Mouse (Mus musculus) intestine, embryonic 16.5 days (tissue): ENCODE measurements around the gene Tuba4a. TPM values are rescaled to one million over a fixed set of nuclear protein-coding genes. Genes with fewer than 3 reads are reported as not detected.

Source experiments
- ATAC-seq: fragments of 200-750 bp; cut with Nextera tagmentation; 2 replicates; pipeline ENCODE4 v1.8.0; 2017; ENCODE audit warnings: moderate TSS enrichment, moderate library complexity
- H3K27ac ChIP-seq: fragments of 300-500 bp; sonication (generic); 2 replicates; pipeline ENCODE4 v1.5.1; 2014; ENCODE audit warnings: mild to moderate bottlenecking, low read length
- H3K27me3 ChIP-seq: fragments of 300-500 bp; sonication (generic); replicated peaks from 2 replicates; pipeline ENCODE4 v1.6.1; 2014; ENCODE audit warnings: low read length, control low read depth, mixed read lengths; ENCODE audit not compliant: control insufficient read depth, insufficient read depth
- H3K36me3 ChIP-seq: fragments of 300-500 bp; sonication (generic); 2 replicates; pipeline ENCODE4 v1.6.1; 2014; ENCODE audit warnings: low read length, control low read depth; ENCODE audit not compliant: control insufficient read depth, insufficient read depth
- H3K4me1 ChIP-seq: fragments of 300-500 bp; sonication (generic); 2 replicates; pipeline ENCODE4 v1.6.1; 2014; ENCODE audit warnings: low read length, control low read depth, mixed read lengths; ENCODE audit not compliant: control insufficient read depth, insufficient read depth
- H3K4me2 ChIP-seq: fragments of 300-500 bp; sonication (generic); 2 replicates; pipeline ENCODE4 v1.6.1; 2014; ENCODE audit warnings: low read depth, low read length, control low read depth
- H3K4me3 ChIP-seq: fragments of 300-500 bp; sonication (generic); 2 replicates; pipeline ENCODE4 v1.5.1; 2014; ENCODE audit warnings: mild to moderate bottlenecking, low read length
- H3K9ac ChIP-seq: fragments of 300-500 bp; sonication (generic); 2 replicates; pipeline ENCODE4 v1.6.1; 2014; ENCODE audit warnings: low read depth, low read length
- H3K9me3 ChIP-seq: fragments of 300-500 bp; sonication (generic); 2 replicates; pipeline ENCODE4 v1.6.1; 2016; ENCODE audit warnings: low read length, control low read depth; ENCODE audit not compliant: control insufficient read depth
- WGBS: fragments of 180-500 bp; shearing (Covaris S2); extraction: QIAGEN DNeasy Blood & Tissue Kit; methylation state at CpG from one replicate; pipeline ENCODE4 v1.1.7; 2014; 5-methylcytosine and 5-hydroxymethylcytosine counted together
- polyA plus RNA-seq: library from polyadenylated mRNA; unstranded; fragments of >200 nt; fragmentation: Nextera tagmentation; extraction: Ambion mirVana; gene quantifications from 2 replicates; pipeline ENCODE4 v1.2.1, GENCODE M21; 2015

Gene Tuba4a
- polyA plus RNA-seq, 1 experiment from 2014 or later: 151 TPM

DNA sequence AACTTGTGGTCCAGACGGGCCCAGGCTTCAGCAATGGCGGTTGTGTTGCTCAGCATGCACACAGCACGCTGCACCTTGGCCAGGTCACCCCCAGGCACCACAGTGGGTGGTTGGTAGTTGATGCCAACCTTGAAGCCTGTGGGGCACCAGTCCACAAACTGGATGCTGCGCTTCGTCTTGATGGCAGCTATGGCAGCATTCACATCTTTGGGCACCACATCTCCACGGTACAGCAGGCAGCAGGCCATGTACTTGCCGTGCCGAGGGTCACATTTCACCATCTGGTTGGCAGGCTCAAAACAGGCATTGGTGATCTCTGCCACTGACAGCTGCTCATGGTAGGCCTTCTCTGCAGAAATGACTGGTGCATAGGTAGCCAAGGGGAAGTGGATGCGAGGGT is 3.9 kb downstream of the Tuba4a start:
- peaks cover 19% of the 10 kb centered on the region; the same call in 1 of the 2 replicates for H3K27me3 ChIP-seq
- H3K4me3 ChIP-seq: no peak overlapping the region
- H3K9ac ChIP-seq: no peak overlapping the region
- H3K9me3 ChIP-seq: no peaks in the 10 kb centered on the region
- H3K4me1 ChIP-seq: peaks cover 53% of the 10 kb centered on the region
- 92% methylated on average over 9 of the region's 9 CpGs for WGBS
- H3K36me3 ChIP-seq: peaks cover 21% of the 10 kb centered on the region
- no peak overlapping the region for H3K27ac ChIP-seq
- no peak overlapping the region for H3K4me2 ChIP-seq
- ATAC-seq: no peak

DNA sequence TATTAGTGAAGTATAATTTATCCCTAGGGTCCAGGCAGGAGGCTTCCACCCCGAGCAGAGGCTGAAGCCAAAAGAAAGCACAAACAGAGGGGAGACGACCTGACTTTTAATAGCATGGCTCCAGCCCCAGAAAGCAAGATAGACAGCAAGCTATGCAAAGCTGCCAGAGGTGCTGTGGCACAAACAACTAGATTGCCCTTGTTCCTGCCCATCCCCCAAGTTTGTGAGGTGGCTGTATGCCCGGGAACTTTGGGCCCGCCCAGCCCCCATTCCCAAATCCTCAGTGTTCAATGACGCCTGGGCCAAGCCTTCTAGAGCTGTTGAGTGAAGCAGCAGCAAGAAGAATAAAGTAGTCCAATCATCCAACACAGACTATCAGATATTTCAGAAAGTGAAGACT is 4.8 kb downstream of the Tuba4a start:
- H3K9ac ChIP-seq: no peak overlapping the region
- ATAC-seq: no peak
- 55% methylated on average over 5 of the region's 5 CpGs for WGBS

DNA sequence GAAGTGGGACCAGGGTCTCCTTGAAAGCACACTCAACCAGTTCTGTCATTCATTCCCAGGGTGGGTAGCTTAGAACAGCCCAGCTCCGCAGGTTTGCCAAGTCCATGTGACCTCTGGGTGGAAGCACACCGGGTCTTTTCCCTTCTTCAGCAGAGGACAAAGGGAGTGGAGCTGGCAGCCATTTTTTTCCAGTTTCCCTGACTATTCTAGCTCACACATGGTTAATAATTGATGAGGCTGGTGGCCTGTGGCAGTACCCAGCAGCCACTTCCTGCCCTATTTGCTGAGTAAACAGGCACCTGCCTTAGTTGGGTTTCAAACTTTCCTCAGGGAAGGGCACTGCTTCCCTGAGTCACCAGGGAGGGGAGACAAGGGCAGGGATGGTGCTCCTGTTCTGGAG is 5.2 kb downstream of the Tuba4a start:
- H3K9ac ChIP-seq: peak overlapping the region; percentile 34; the same call in 1 of the 2 replicates
- peak overlapping the region; percentile 14; the same call in 1 of the 2 replicates for H3K4me2 ChIP-seq
- no peaks in the 10 kb centered on the region for H3K9me3 ChIP-seq
- peak overlapping the region; percentile 89 for H3K27ac ChIP-seq
- peaks cover 7% of the 10 kb centered on the region; the same call in 1 of the 2 replicates for H3K27me3 ChIP-seq
- peaks cover 21% of the 10 kb centered on the region for H3K36me3 ChIP-seq
- peak; percentile 62 for ATAC-seq
- H3K4me3 ChIP-seq: peak overlapping the region; percentile 13; the same call in 1 of the 2 replicates
- H3K4me1 ChIP-seq: peaks cover 56% of the 10 kb centered on the region
- 41% methylated on average over 2 of the region's 2 CpGs for WGBS

More for the DNA sequence above, 4.8 kb downstream of the Tuba4a start:
- no peaks in the 10 kb centered on the region for H3K9me3 ChIP-seq
- H3K27me3 ChIP-seq: peaks cover 11% of the 10 kb centered on the region; the same call in 1 of the 2 replicates
- H3K27ac ChIP-seq: peak overlapping the region; percentile 89
- 0 out of 2 replicates have a peak overlapping the region, but pooled peaks have one; percentile 16 for H3K4me2 ChIP-seq
- peaks cover 21% of the 10 kb centered on the region for H3K36me3 ChIP-seq
- peaks cover 57% of the 10 kb centered on the region for H3K4me1 ChIP-seq
- no peak overlapping the region for H3K4me3 ChIP-seq

DNA sequence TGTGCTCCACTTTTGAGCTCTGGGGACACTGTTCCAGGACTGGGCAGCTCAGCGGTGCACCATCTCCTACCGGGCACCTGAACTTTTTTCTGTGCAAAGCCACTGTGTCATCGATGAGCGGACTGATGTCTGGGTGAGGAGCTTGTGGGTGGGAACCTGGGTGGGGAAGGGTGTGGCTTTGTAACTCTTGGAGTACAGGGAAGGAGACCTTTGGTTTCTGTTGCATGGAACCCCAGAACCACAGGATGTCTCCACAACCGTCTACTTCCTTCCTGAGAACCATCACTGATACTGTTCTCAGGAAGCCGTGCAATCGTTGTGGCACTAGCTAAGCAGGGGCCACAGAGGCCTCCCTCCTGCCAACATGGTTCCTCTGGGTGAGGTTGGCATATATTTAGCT is 6.6 kb downstream of the Tuba4a start:
- ATAC-seq: peak; percentile 3; the same call in 1 of the 2 replicates
- no peak overlapping the region for H3K9ac ChIP-seq
- H3K4me2 ChIP-seq: 0 out of 2 replicates have a peak overlapping the region, but pooled peaks have one; percentile 8
- peaks cover 21% of the 10 kb centered on the region for H3K36me3 ChIP-seq
- no peak overlapping the region for H3K4me3 ChIP-seq
- H3K27me3 ChIP-seq: no peaks in the 10 kb centered on the region
- H3K27ac ChIP-seq: peak overlapping the region; percentile 89; the same call in 1 of the 2 replicates
- WGBS: 75% methylated on average over 7 of the region's 7 CpGs
- peaks cover 60% of the 10 kb centered on the region for H3K4me1 ChIP-seq
- H3K9me3 ChIP-seq: no peaks in the 10 kb centered on the region

DNA sequence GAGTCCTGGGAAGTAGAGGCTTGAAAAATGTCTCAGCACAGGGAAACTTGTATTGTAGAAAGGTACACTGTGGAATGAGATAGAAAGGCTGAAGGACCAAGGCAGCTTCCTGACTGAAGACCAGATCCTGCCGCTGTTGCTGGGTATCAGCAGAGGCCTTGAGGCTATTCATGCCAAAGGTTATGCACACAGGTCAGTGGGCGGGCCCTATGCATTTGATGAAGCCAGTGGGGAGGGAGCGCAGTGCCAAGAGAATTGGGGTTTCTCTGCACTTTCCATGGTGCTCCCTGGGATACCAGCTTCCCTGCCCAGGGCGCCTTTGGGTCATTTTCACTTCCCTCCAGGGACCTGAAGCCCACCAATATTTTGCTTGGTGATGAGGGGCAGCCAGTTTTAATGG is 7.1 kb downstream of the Tuba4a start:
- H3K4me3 ChIP-seq: no peak overlapping the region
- no peak overlapping the region for H3K27ac ChIP-seq
- 0 out of 2 replicates have a peak overlapping the region, but pooled peaks have one; percentile 8 for H3K4me2 ChIP-seq
- peaks cover 21% of the 10 kb centered on the region for H3K36me3 ChIP-seq
- no peaks in the 10 kb centered on the region for H3K27me3 ChIP-seq
- peaks cover 57% of the 10 kb centered on the region for H3K4me1 ChIP-seq
- H3K9me3 ChIP-seq: no peaks in the 10 kb centered on the region
- no peak for ATAC-seq
- H3K9ac ChIP-seq: no peak overlapping the region
- 61% methylated on average over 4 of the region's 4 CpGs for whole genome bisulfite sequencing

DNA sequence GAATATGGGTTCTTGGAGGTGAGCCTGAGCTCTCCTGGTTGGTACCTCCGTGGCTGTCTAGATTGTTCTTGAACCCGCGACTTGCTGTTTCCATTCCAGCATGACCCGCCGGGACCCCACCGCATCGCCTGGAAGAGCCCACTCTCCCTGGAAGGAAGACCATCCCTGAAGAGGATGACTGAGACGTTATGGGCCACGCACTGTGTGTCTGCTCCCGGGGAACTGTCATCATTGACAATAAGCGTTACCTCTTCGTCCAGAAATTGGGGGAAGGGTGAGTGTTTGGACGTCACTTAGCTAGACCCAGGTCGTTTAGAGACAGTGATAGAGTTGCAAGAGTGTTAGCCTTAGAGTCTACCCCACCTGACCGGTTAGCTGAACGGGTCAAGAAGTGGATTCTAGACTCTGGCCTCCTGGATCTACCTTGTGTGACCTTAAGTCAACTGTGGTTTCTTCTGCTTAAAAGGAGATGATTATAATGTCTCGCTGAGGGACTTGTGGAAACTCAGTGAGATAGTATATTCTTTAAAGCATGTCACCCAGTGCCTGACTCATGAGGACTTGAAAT is 8.4 kb downstream of the Tuba4a start:
- 10% methylated on average over 17 of the region's 17 CpGs for WGBS
- H3K27ac ChIP-seq: 0 out of 2 replicates have a peak overlapping the region, but pooled peaks have one; percentile 42
- H3K4me1 ChIP-seq: peaks cover 55% of the 10 kb centered on the region
- H3K9ac ChIP-seq: peak overlapping the region; percentile 96
- H3K4me3 ChIP-seq: peak overlapping the region; percentile 90
- no peaks in the 10 kb centered on the region for H3K9me3 ChIP-seq
- no peak for ATAC-seq
- peak overlapping the region; percentile 87 for H3K4me2 ChIP-seq
- no peaks in the 10 kb centered on the region for H3K27me3 ChIP-seq
- peaks cover 21% of the 10 kb centered on the region for H3K36me3 ChIP-seq

DNA sequence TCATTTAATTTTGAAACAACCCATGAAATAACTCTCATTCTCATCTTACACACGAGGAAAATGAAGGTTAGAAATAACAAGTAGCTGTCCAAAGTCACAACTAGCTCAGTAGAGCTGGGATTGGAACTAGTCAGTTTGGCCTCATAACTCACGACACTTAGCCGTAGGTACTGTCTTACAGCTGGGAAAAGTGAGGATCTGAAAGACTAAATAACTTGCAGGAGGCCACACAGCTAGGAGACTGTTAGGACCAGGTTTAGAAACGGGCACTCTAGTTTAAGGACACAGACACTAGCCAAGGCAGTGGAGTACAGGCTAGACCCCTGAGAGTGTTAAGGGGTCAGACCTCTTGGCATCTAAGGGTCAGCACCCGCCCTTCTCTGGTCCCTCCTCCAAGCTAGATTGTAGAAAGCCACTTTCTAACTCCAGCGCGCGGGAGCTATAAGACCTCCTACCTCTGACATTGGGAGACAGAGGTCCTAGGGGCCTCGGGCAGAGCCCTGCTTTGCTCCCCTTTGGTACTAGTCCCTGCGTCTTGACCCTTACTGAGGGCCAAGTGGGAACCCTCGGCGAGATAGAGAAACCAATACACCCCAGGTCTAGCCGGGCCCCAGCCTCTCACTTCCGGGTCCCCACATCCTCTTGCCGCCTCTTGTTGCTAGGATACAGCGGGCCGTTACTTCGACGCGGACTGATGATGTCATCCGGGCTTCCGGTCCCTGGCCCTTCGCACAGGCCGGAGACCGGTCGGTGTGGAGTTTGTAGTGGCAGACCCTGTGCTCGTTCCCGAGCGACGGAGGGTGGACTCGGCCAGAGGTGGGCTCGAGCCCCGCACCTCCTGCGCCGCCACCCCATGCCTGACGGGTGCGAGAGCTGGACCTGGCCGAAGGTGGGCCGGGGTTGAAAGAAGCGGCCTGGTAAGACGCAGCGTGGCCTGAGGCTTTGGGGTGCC is 9.3 kb downstream of the Tuba4a start, which contains the start of the genes Glb1l and Stk16:
Gene Glb1l (minus strand): TSS at position 678 of the 952 bp plus-strand sequence.
Gene Stk16 (plus strand): TSS at position 703 of the 952 bp plus-strand sequence.
- peak within 1 kb of the TSS; percentile 87 for H3K4me2 ChIP-seq
- peak within 1 kb of the TSS; percentile 90 for H3K4me3 ChIP-seq
- H3K9me3 ChIP-seq: no peaks in the 10 kb centered on the region
- peaks cover 55% of the 10 kb centered on the region for H3K4me1 ChIP-seq
- ATAC-seq: peak; percentile 86
- H3K9ac ChIP-seq: peak within 1 kb of the TSS; percentile 96
- WGBS: 5% methylated on average over 42 of the region's 42 CpGs
- 0 out of 2 replicates have a peak within 1 kb of the TSS, but pooled peaks have one; percentile 42 for H3K27ac ChIP-seq
- H3K27me3 ChIP-seq: no peaks in the 10 kb centered on the region
- peaks cover 14% of the 10 kb centered on the region for H3K36me3 ChIP-seq

DNA sequence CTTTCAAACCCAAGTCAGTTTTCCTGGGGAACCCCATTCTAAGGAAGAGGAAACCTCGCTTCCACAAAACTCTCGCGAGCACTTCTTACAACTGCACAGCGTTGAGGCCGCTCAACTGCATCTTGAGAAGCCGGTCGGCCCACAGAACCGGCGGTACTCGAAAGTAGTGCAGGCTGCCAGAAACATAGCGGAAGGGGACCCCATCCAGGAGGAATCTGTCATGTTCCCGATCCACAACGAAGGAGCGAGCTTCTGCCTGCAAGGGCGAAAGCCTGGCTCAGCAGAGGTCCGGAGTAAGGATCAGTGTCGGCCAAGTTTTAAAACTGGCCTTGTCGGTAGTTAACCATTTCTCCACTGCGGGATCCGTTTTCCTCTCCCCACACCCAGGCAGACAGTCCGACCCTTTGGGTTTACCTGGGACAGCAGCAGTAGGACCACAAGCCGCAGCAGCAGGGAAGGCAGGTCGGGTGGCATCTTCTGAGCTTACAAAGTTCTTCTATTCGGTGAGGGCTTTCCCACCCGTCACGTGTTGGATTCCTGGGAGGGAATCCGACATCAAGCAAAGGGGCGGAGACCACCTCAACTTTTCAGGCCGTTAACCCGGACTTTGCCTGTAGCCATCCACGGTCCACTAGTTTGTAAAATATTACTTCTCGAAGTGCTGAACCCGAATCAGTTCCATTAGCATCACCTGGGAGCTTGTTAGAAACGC is 10.5 kb downstream of the Tuba4a start:
- Histone ChIP-seq H3K27me3 (no peaks in the 10 kb centered on the region), H3K9me3 (no peaks in the 10 kb centered on the region), H3K4me2 (peak overlapping the region; percentile 66), H3K4me3 (peak overlapping the region; percentile 54), H3K4me1 (peaks cover 45% of the 10 kb centered on the region), H3K27ac (peak overlapping the region; percentile 48; the same call in 1 of the 2 replicates), H3K9ac (peak overlapping the region; percentile 73), H3K36me3 (peaks cover 13% of the 10 kb centered on the region)
- ATAC-seq: no peak
- WGBS: 11% methylated on average over 34 of the region's 34 CpGs
